Mouse (Mus musculus) liver, embryonic 13.5 days (tissue): ENCODE measurements around the gene Olfr1333. TPM values are rescaled to one million over a fixed set of nuclear protein-coding genes. Genes with fewer than 3 reads are reported as not detected.
"Not testable (repeated sequence)": the region's sequence is repeated elsewhere in the genome, so short reads cannot be mapped to it uniquely, and the experiment has no call there.

Experiments
- ATAC-seq: fragments of 200-750 bp; cut with Nextera tagmentation; 2 replicates; pipeline ENCODE4 v1.8.0; 2017; ENCODE audit warnings: low read depth, mild to moderate bottlenecking, moderate number of reproducible peaks, moderate library complexity
- DNase-seq: peaks from one replicate; pipeline ENCODE4 v3.0.0; 2022
- H3K27ac ChIP-seq: fragments of 300-500 bp; sonication (generic); 2 replicates; pipeline ENCODE4 v1.5.1; 2015; ENCODE audit warnings: moderate library complexity, mild to moderate bottlenecking, inconsistent platforms
- H3K27me3 ChIP-seq: fragments of 300-500 bp; sonication (generic); 2 replicates; pipeline ENCODE4 v1.6.1; 2015; ENCODE audit warnings: mild to moderate bottlenecking, inconsistent platforms
- H3K36me3 ChIP-seq: fragments of 300-500 bp; sonication (generic); 2 replicates; pipeline ENCODE4 v1.6.1; 2015; ENCODE audit warnings: mild to moderate bottlenecking, inconsistent platforms
- H3K4me1 ChIP-seq: fragments of 300-500 bp; sonication (generic); replicated peaks from 2 replicates; pipeline ENCODE4 v1.6.1; 2015; ENCODE audit warnings: inconsistent platforms
- H3K4me2 ChIP-seq: fragments of 300-500 bp; sonication (generic); 2 replicates; pipeline ENCODE4 v1.6.1; 2015; ENCODE audit warnings: inconsistent platforms, mild to moderate bottlenecking, moderate library complexity
- H3K4me3 ChIP-seq: fragments of 300-500 bp; sonication (generic); replicated peaks from 2 replicates; pipeline ENCODE4 v1.5.1; 2015; ENCODE audit warnings: mild to moderate bottlenecking, inconsistent platforms
- H3K9ac ChIP-seq: fragments of 300-500 bp; sonication (generic); 2 replicates; pipeline ENCODE4 v1.6.1; 2015; ENCODE audit warnings: mild to moderate bottlenecking, inconsistent platforms
- H3K9me3 ChIP-seq: fragments of 300-500 bp; sonication (generic); replicated peaks from 2 replicates; pipeline ENCODE4 v1.6.1; 2016; ENCODE audit warnings: inconsistent platforms
- WGBS: fragments of 180-500 bp; shearing (Covaris S2); methylation state at CpG from one replicate; pipeline ENCODE4 v1.1.7; 2015; ENCODE audit not compliant: insufficient replicate concordance; 5-methylcytosine and 5-hydroxymethylcytosine counted together
- polyA plus RNA-seq: library from polyadenylated mRNA; unstranded; fragments of >200 nt; fragmentation: Nextera tagmentation; extraction: Ambion mirVana; gene quantifications from 2 replicates; pipeline ENCODE4 v1.2.1, GENCODE M21; 2015

The Olfr1333 gene
- not detected in 2 replicates for polyA plus RNA-seq

DNA sequence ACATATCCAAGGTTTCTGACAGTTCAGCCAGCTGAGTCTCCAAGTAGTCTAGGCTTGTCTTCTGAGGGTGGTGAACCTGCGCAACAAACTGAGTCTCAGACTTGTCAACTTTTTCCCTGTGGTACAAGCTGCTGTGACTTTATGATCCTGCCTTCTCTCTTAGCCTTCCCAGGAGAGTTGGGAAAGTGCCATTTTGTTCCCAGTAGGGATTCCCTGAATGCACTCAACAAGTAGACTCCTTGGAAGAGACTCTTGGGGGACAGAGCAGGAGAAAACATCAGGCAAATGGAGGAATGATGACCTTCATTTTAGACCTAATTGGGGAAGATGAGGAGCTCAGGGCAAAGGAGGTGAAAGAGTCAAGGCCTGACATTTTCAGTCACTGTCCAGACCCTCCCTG, at the start of gene Olfr1333:
Gene Olfr1333, minus strand, starts transcription at position 101 of the 400 bp plus-strand sequence.
- no peaks in the 10 kb centered on the region for H3K4me1 ChIP-seq
- H3K9ac ChIP-seq = no peak within 1 kb of the TSS
- ATAC-seq = no peak
- 89% methylated on average over 1 of the region's 1 CpGs for WGBS
- H3K4me3 ChIP-seq = no peak within 1 kb of the TSS
- H3K27ac ChIP-seq = no peak within 1 kb of the TSS
- no peaks in the 10 kb centered on the region for H3K27me3 ChIP-seq
- no peaks in the 10 kb centered on the region for H3K9me3 ChIP-seq
- no peak within 1 kb of the TSS for H3K4me2 ChIP-seq
- no peak for DNase-seq
- H3K36me3 ChIP-seq = no peaks in the 10 kb centered on the region

DNA sequence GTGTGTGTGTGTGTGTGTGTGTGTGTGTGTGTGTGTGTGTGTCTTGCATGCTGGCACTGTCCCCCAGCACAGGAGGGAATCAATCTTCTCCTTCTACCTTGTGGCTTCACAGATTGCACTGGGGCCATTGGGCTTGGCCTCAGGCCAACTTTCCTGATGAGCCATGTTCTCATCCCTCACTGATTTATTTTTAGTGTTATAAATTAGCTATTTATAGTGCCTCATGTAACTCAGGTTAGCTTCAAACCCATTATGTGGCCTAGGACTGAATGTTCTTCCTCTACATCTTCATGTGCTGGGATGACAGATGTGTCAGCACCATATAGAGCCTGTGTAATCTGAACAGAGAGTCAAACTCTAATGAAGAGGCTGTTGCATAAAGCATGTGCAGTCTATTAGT, 31.5 kb upstream of the Olfr1333 start:
- Histone ChIP-seq H3K27me3 (no peaks in the 10 kb centered on the region), H3K36me3 (no peaks in the 10 kb centered on the region), H3K4me1 (no peaks in the 10 kb centered on the region), H3K9ac (no peak overlapping the region), H3K27ac (no peak overlapping the region), H3K9me3 (no peaks in the 10 kb centered on the region), H3K4me3 (no peak overlapping the region), H3K4me2 (no peak overlapping the region)
- ATAC-seq (no peak), DNase-seq (no peak)

GRCm38 (mm10) chr4:118864349-118864748, 28.3 kb upstream of the Olfr1333 start, which contains the start of gene Olfr1331:
Olfr1331 (plus strand) TSS chr4:118864649.
- Histone ChIP-seq H3K4me3 (no peak within 1 kb of the TSS), H3K9me3 (no peaks in the 10 kb centered on the region), H3K9ac (no peak within 1 kb of the TSS), H3K4me1 (no peaks in the 10 kb centered on the region), H3K4me2 (no peak within 1 kb of the TSS), H3K27me3 (no peaks in the 10 kb centered on the region), H3K36me3 (no peaks in the 10 kb centered on the region), H3K27ac (no peak within 1 kb of the TSS)
- DNase-seq (no peak), ATAC-seq (no peak)
- 70% methylated on average over 1 of the region's 1 CpGs for WGBS

DNA sequence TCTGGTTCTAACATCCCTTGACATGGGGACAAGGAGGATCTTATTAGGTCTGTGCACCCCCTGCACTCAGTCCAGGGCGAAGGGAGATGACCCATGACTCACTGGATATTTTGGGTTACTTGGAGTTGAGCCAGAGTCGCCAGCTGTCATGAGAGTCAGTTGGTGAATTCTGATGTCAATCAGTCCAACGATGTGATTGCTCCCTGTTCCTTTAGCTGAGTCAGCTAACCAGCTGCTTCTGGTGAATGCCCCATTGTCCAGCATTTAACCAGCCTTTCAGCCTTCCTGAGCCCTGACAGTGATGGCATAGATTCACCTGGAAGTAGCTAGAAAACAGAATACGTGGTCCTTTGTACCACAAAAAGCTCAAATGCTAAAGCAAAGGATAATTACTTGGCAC, 26.6 kb upstream of the Olfr1333 start:
- DNase-seq (no peak), ATAC-seq (no peak)
- H3K27me3 ChIP-seq = no peaks in the 10 kb centered on the region
- 45% methylated on average over 4 of the region's 4 CpGs for WGBS
- H3K36me3 ChIP-seq = no peaks in the 10 kb centered on the region
- H3K9me3 ChIP-seq = no peaks in the 10 kb centered on the region
- no peak overlapping the region for H3K9ac ChIP-seq
- no peak overlapping the region for H3K4me2 ChIP-seq
- no peaks in the 10 kb centered on the region for H3K4me1 ChIP-seq
- H3K27ac ChIP-seq = no peak overlapping the region
- H3K4me3 ChIP-seq = no peak overlapping the region

- DNase-seq (no peak), ATAC-seq (no peak)
- Histone ChIP-seq H3K9ac (no peak overlapping the region), H3K27me3 (no peaks in the 10 kb centered on the region), H3K4me1 (no peaks in the 10 kb centered on the region), H3K27ac (no peak overlapping the region), H3K4me3 (no peak overlapping the region), H3K4me2 (no peak overlapping the region), H3K9me3 (no peaks in the 10 kb centered on the region), H3K36me3 (no peaks in the 10 kb centered on the region)
- 51% methylated on average over 1 of the region's 1 CpGs for WGBS
Measured at GRCm38 (mm10) chr4:118861791-118862190, 25.7 kb upstream of the Olfr1333 start.

GRCm38 (mm10) chr4:118818921-118819320, 17.2 kb downstream of the Olfr1333 start:
- Histone ChIP-seq H3K9me3 (no peaks in the 10 kb centered on the region), H3K27ac (no peak overlapping the region), H3K27me3 (no peaks in the 10 kb centered on the region), H3K4me2 (no peak overlapping the region), H3K36me3 (no peaks in the 10 kb centered on the region), H3K4me1 (no peaks in the 10 kb centered on the region), H3K9ac (no peak overlapping the region), H3K4me3 (no peak overlapping the region)
- ATAC-seq = no peak
- DNase-seq = no peak
- WGBS = 47% methylated on average over 1 of the region's 1 CpGs

GRCm38 (mm10) chr4:118809844-118810243, 26.2 kb downstream of the Olfr1333 start, which contains the start of gene Olfr1335:
Olfr1335 (minus strand) TSS chr4:118809944.
- ATAC-seq = no peak
- 68% methylated on average over 4 of the region's 4 CpGs for WGBS
- Histone ChIP-seq H3K9ac (no peak within 1 kb of the TSS), H3K27ac (no peak within 1 kb of the TSS), H3K36me3 (no peaks in the 10 kb centered on the region), H3K4me3 (no peak within 1 kb of the TSS), H3K27me3 (no peaks in the 10 kb centered on the region), H3K9me3 (no peaks in the 10 kb centered on the region), H3K4me1 (no peaks in the 10 kb centered on the region), H3K4me2 (no peak within 1 kb of the TSS)
- DNase-seq = no peak

GRCm38 (mm10) chr4:118792796-118793195, 43.3 kb downstream of the Olfr1333 start:
- not testable (repeated sequence) for H3K9me3 ChIP-seq, H3K27ac ChIP-seq, H3K9ac ChIP-seq

GRCm38 (mm10) chr4:118782486-118782885, 53.6 kb downstream of the Olfr1333 start, which contains the start of gene Olfr1337:
Olfr1337 (minus strand) TSS chr4:118782586.
- Histone ChIP-seq H3K4me2 (no peak within 1 kb of the TSS), H3K27me3 (no peaks in the 10 kb centered on the region), H3K4me3 (no peak within 1 kb of the TSS), H3K9ac (no peak within 1 kb of the TSS), H3K9me3 (no peaks in the 10 kb centered on the region), H3K27ac (no peak within 1 kb of the TSS), H3K4me1 (no peaks in the 10 kb centered on the region), H3K36me3 (no peaks in the 10 kb centered on the region)
- ATAC-seq (no peak), DNase-seq (no peak)
- WGBS = 35% methylated on average over 2 of the region's 2 CpGs

More at GRCm38 (mm10) chr4:118792796-118793195, 43.3 kb downstream of the Olfr1333 start:
- H3K36me3 ChIP-seq, H3K4me2 ChIP-seq, H3K4me1 ChIP-seq, DNase-seq, H3K4me3 ChIP-seq, ATAC-seq, H3K27me3 ChIP-seq: not testable (repeated sequence)

Other genes with a start within 250 kb of the Olfr1333 start
- 1.2 and 1.3 TPM in 2 replicates for gene Cfap57, start 215.5 kb downstream of the Olfr1333 start, polyA plus RNA-seq
- gene Ebna1bp2, start 215.5 kb downstream of the Olfr1333 start, polyA plus RNA-seq = 122 and 144 TPM in 2 replicates
- gene Olfr62, start 177.3 kb downstream of the Olfr1333 start, polyA plus RNA-seq = not detected in 2 replicates
- not detected in 2 replicates for gene Olfr1342, start 143.5 kb downstream of the Olfr1333 start, polyA plus RNA-seq
- gene Olfr1341, start 132.8 kb downstream of the Olfr1333 start, polyA plus RNA-seq = not detected in 2 replicates
- not detected in 2 replicates for gene Olfr1340, start 116.1 kb downstream of the Olfr1333 start, polyA plus RNA-seq
- gene Olfr1339, start 104.1 kb downstream of the Olfr1333 start, polyA plus RNA-seq = not detected in 2 replicates
- not detected in 2 replicates for gene Olfr1338, start 77.5 kb downstream of the Olfr1333 start, polyA plus RNA-seq
- not detected in 2 replicates for gene Olfr1337, start 53.7 kb downstream of the Olfr1333 start, polyA plus RNA-seq
- gene Olfr1335, start 26.3 kb downstream of the Olfr1333 start, polyA plus RNA-seq = not detected in 2 replicates
- gene Olfr1331, start 28.4 kb upstream of the Olfr1333 start, polyA plus RNA-seq = not detected in 2 replicates
- gene Olfr1330, start 52.3 kb upstream of the Olfr1333 start, polyA plus RNA-seq = not detected in 2 replicates
- not detected in 2 replicates for gene Olfr1329, start 81.2 kb upstream of the Olfr1333 start, polyA plus RNA-seq
- not detected in 2 replicates for gene Olfr1328, start 102.3 kb upstream of the Olfr1333 start, polyA plus RNA-seq
- not detected in 2 replicates for gene Lao1, start 125.3 kb upstream of the Olfr1333 start, polyA plus RNA-seq